Mouse (Mus musculus) liver, embryonic 14.5 days (tissue): ENCODE data around the gene Plpp6.

ENCODE experiments used
- CTCF ChIP-seq: IDR thresholded peaks from 2 replicates; pipeline ENCODE4 v1.5.1; 2016; ENCODE audit warnings: antibody characterized with exemption, low read depth, control low read depth
- EP300 ChIP-seq: IDR thresholded peaks from 2 replicates; pipeline ENCODE4 v1.6.1; 2016; ENCODE audit warnings: antibody characterized with exemption, low read depth

DNA sequence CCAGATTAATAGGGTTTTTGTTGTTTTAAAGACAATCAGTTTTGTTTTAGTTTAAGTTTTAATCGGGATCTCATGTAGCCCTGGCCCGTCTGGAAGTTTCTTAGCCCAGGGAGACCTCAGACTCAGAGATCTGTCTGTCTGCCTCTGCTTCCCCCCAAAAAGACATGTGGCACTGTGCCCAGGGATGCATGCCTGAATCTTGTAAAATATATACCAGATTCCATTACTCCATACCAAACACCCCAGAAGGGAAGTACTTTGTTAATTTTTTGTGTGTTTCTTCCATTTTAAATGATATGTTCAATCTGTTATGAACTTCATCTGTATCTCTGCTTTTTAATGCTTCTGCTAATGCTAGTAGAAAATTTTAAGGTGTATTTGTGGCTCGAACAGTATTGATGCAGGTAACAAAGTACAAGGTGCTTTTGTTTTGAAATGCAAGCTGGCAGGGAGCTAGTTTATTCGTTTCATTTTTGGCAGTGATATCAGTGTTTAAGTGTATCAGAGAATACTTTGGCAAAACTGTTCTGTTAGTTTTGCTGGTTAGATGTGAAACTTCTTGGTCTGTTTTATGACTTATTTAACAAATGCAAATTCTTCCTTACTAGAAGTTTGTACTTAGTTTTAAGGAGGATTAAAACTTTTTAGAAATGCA lies 34.4 kb downstream of the Plpp6 start:
- TF ChIP-seq CTCF (no peak), EP300 (no peak)
